Mouse (Mus musculus): ENCODE data around the gene Gpsm1. TPM values are rescaled to one million over a fixed set of nuclear protein-coding genes. Genes with fewer than 3 reads are reported as not detected.

Gene Gpsm1
- polyA plus RNA-seq, 1 experiment from 2014 or later: 24.0 TPM

GRCm38 (mm10) chr2:26320245-26321185 lies 5.2 kb downstream of the Gpsm1 start:
- Histone ChIP-seq H3K27me3 (ENCODE audit: control insufficient read depth, insufficient read depth, low read length) (no peaks in the 10 kb centered on the region), H3K4me3 (ENCODE audit: low read depth, low read length) (no peak overlapping the region), H3K36me3 (ENCODE audit: control insufficient read depth, insufficient read depth, low read length) (peaks cover 38% of the 10 kb centered on the region), H3K4me2 (replicated peaks; ENCODE audit: low read depth, low read length) (no peak overlapping the region), H3K27ac (ENCODE audit: low read length) (no peak overlapping the region), H3K4me1 (ENCODE audit: control insufficient read depth, insufficient read depth, low read length) (peaks cover 21% of the 10 kb centered on the region), H3K9ac (replicated peaks; ENCODE audit: low read depth, low read length) (no peak overlapping the region), H3K9me3 (ENCODE audit: control insufficient read depth, low read depth, low read length) (no peaks in the 10 kb centered on the region)
- WGBS: 90% methylated on average over 14 of the region's 14 CpGs
- ATAC-seq (ENCODE audit: insufficient number of reproducible peaks, insufficient read depth, low FRiP score, low read depth): no peak

GRCm38 (mm10) chr2:26323589-26324325 lies 8.4 kb downstream of the Gpsm1 start:
- no peaks in the 10 kb centered on the region for H3K9me3 ChIP-seq (ENCODE audit: control insufficient read depth, low read depth, low read length)
- WGBS: 89% methylated on average over 13 of the region's 13 CpGs
- H3K9ac ChIP-seq (replicated peaks; ENCODE audit: low read depth, low read length): no peak overlapping the region
- H3K4me1 ChIP-seq (ENCODE audit: control insufficient read depth, insufficient read depth, low read length): no peaks in the 10 kb centered on the region
- no peak for ATAC-seq (ENCODE audit: insufficient number of reproducible peaks, insufficient read depth, low FRiP score, low read depth)
- H3K27me3 ChIP-seq (ENCODE audit: control insufficient read depth, insufficient read depth, low read length): no peaks in the 10 kb centered on the region
- peaks cover 62% of the 10 kb centered on the region for H3K36me3 ChIP-seq (ENCODE audit: control insufficient read depth, insufficient read depth, low read length)
- no peak overlapping the region for H3K27ac ChIP-seq (ENCODE audit: low read length)
- no peak overlapping the region for H3K4me2 ChIP-seq (replicated peaks; ENCODE audit: low read depth, low read length)
- H3K4me3 ChIP-seq (ENCODE audit: low read depth, low read length): no peak overlapping the region

- Histone ChIP-seq H3K4me2 (replicated peaks; ENCODE audit: low read depth, low read length) (no peak overlapping the region), H3K9ac (replicated peaks; ENCODE audit: low read depth, low read length) (no peak overlapping the region), H3K9me3 (ENCODE audit: control insufficient read depth, low read depth, low read length) (no peaks in the 10 kb centered on the region), H3K27me3 (ENCODE audit: control insufficient read depth, insufficient read depth, low read length) (no peaks in the 10 kb centered on the region), H3K27ac (ENCODE audit: low read length) (no peak overlapping the region), H3K4me3 (ENCODE audit: low read depth, low read length) (no peak overlapping the region), H3K36me3 (ENCODE audit: control insufficient read depth, insufficient read depth, low read length) (peaks cover 67% of the 10 kb centered on the region), H3K4me1 (ENCODE audit: control insufficient read depth, insufficient read depth, low read length) (no peaks in the 10 kb centered on the region)
- ATAC-seq (ENCODE audit: insufficient number of reproducible peaks, insufficient read depth, low FRiP score, low read depth): no peak
- 81% methylated on average over 2 of the region's 2 CpGs for WGBS
These were observed 9.6 kb downstream of the Gpsm1 start for GRCm38 (mm10) chr2:26324917-26325316.

- 66% methylated on average over 15 of the region's 15 CpGs for WGBS
- H3K4me1 ChIP-seq (ENCODE audit: control insufficient read depth, insufficient read depth, low read length): no peaks in the 10 kb centered on the region
- H3K36me3 ChIP-seq (ENCODE audit: control insufficient read depth, insufficient read depth, low read length): peaks cover 68% of the 10 kb centered on the region
- H3K4me2 ChIP-seq (replicated peaks; ENCODE audit: low read depth, low read length): no peak overlapping the region
- no peak overlapping the region for H3K4me3 ChIP-seq (ENCODE audit: low read depth, low read length)
- H3K27me3 ChIP-seq (ENCODE audit: control insufficient read depth, insufficient read depth, low read length): no peaks in the 10 kb centered on the region
- H3K9me3 ChIP-seq (ENCODE audit: control insufficient read depth, low read depth, low read length): no peaks in the 10 kb centered on the region
- no peak overlapping the region for H3K9ac ChIP-seq (replicated peaks; ENCODE audit: low read depth, low read length)
- ATAC-seq (ENCODE audit: insufficient number of reproducible peaks, insufficient read depth, low FRiP score, low read depth): peak; percentile 72; the same call in 1 of the 2 replicates
- H3K27ac ChIP-seq (ENCODE audit: low read length): no peak overlapping the region
These were observed 10.3 kb downstream of the Gpsm1 start for GRCm38 (mm10) chr2:26325386-26326181.

GRCm38 (mm10) chr2:26327852-26328251 lies 12.5 kb downstream of the Gpsm1 start:
- no peak for ATAC-seq (ENCODE audit: insufficient number of reproducible peaks, insufficient read depth, low FRiP score, low read depth)
- 90% methylated on average over 4 of the region's 4 CpGs for WGBS
- Histone ChIP-seq H3K4me3 (ENCODE audit: low read depth, low read length) (no peak overlapping the region), H3K9ac (replicated peaks; ENCODE audit: low read depth, low read length) (no peak overlapping the region), H3K4me2 (replicated peaks; ENCODE audit: low read depth, low read length) (no peak overlapping the region), H3K27ac (ENCODE audit: low read length) (no peak overlapping the region), H3K4me1 (ENCODE audit: control insufficient read depth, insufficient read depth, low read length) (no peaks in the 10 kb centered on the region), H3K36me3 (ENCODE audit: control insufficient read depth, insufficient read depth, low read length) (peaks cover 69% of the 10 kb centered on the region), H3K9me3 (ENCODE audit: control insufficient read depth, low read depth, low read length) (no peaks in the 10 kb centered on the region), H3K27me3 (ENCODE audit: control insufficient read depth, insufficient read depth, low read length) (no peaks in the 10 kb centered on the region)

GRCm38 (mm10) chr2:26329402-26329801 lies 14.1 kb downstream of the Gpsm1 start:
- 69% methylated on average over 8 of the region's 8 CpGs for WGBS
- Histone ChIP-seq H3K4me2 (replicated peaks; ENCODE audit: low read depth, low read length) (no peak overlapping the region), H3K4me3 (ENCODE audit: low read depth, low read length) (no peak overlapping the region), H3K27ac (ENCODE audit: low read length) (no peak overlapping the region), H3K27me3 (ENCODE audit: control insufficient read depth, insufficient read depth, low read length) (no peaks in the 10 kb centered on the region), H3K4me1 (ENCODE audit: control insufficient read depth, insufficient read depth, low read length) (no peaks in the 10 kb centered on the region), H3K9ac (replicated peaks; ENCODE audit: low read depth, low read length) (no peak overlapping the region), H3K36me3 (ENCODE audit: control insufficient read depth, insufficient read depth, low read length) (peaks cover 53% of the 10 kb centered on the region), H3K9me3 (ENCODE audit: control insufficient read depth, low read depth, low read length) (no peaks in the 10 kb centered on the region)
- ATAC-seq (ENCODE audit: insufficient number of reproducible peaks, insufficient read depth, low FRiP score, low read depth): no peak

GRCm38 (mm10) chr2:26330056-26330468 lies 14.7 kb downstream of the Gpsm1 start:
- H3K4me3 ChIP-seq (ENCODE audit: low read depth, low read length): no peak overlapping the region
- 94% methylated on average over 4 of the region's 4 CpGs for WGBS
- peaks cover 47% of the 10 kb centered on the region for H3K36me3 ChIP-seq (ENCODE audit: control insufficient read depth, insufficient read depth, low read length)
- no peaks in the 10 kb centered on the region for H3K4me1 ChIP-seq (ENCODE audit: control insufficient read depth, insufficient read depth, low read length)
- H3K27ac ChIP-seq (ENCODE audit: low read length): no peak overlapping the region
- H3K9me3 ChIP-seq (ENCODE audit: control insufficient read depth, low read depth, low read length): no peaks in the 10 kb centered on the region
- ATAC-seq (ENCODE audit: insufficient number of reproducible peaks, insufficient read depth, low FRiP score, low read depth): no peak
- no peaks in the 10 kb centered on the region for H3K27me3 ChIP-seq (ENCODE audit: control insufficient read depth, insufficient read depth, low read length)
- H3K9ac ChIP-seq (replicated peaks; ENCODE audit: low read depth, low read length): no peak overlapping the region
- no peak overlapping the region for H3K4me2 ChIP-seq (replicated peaks; ENCODE audit: low read depth, low read length)

- Histone ChIP-seq H3K27ac (ENCODE audit: low read length) (no peak overlapping the region), H3K4me2 (replicated peaks; ENCODE audit: low read depth, low read length) (no peak overlapping the region), H3K4me3 (ENCODE audit: low read depth, low read length) (no peak overlapping the region), H3K9me3 (ENCODE audit: control insufficient read depth, low read depth, low read length) (no peaks in the 10 kb centered on the region), H3K36me3 (ENCODE audit: control insufficient read depth, insufficient read depth, low read length) (peaks cover 40% of the 10 kb centered on the region), H3K27me3 (ENCODE audit: control insufficient read depth, insufficient read depth, low read length) (no peaks in the 10 kb centered on the region), H3K4me1 (ENCODE audit: control insufficient read depth, insufficient read depth, low read length) (no peaks in the 10 kb centered on the region), H3K9ac (replicated peaks; ENCODE audit: low read depth, low read length) (no peak overlapping the region)
- no peak for ATAC-seq (ENCODE audit: insufficient number of reproducible peaks, insufficient read depth, low FRiP score, low read depth)
- WGBS: 77% methylated on average over 6 of the region's 6 CpGs
These were observed 15.4 kb downstream of the Gpsm1 start for GRCm38 (mm10) chr2:26330702-26331101.
